Mouse (Mus musculus) skeletal muscle tissue, adult 2 months (tissue): ENCODE measurements around the gene Msl1.
A peak's percentile ranks its signal among the peaks of the same experiment; 100 is the strongest.

Source experiments
- DNase-seq: peaks from one replicate; pipeline ENCODE4 v3.0.0-alpha.2; 2012; ENCODE audit warnings: low read depth, low spot score

Gene Msl1

DNA sequence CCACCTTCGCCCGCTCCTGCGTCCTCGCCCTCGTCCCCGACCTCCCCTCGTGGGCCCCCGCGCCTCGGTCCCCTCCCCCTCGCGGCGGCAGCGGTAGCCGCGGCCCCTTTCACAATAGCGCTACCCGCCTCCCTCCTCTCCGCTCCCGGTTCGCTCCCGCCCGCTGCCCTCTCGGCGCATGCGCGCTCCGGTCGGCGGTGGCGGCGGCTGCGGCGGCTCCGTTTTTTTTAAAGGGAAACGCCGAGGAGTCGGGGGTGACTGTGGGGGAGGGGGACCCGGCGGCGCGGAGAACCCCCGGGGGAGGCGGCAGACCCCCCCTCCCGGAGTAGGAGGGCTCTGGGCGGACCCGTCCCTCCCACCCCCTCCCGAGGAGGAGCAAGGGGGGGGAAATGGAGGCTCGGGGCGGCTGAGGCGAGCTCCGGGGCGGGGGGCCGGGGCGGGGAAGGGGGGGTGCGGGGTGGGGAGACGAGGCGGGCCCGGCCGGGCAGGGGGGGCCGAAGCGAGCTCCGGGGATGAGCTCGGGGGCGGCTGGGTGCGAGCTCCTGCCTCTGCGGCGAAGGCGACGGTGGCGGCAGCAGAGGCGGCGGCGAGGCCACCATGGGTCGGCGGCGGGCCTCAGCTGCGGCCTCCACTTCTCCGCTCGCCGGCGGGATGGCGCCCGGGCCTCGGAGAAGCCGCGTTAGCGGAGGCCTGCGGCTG lies at the start of gene Msl1:
TSS of gene Msl1 (plus strand) at position 502 of the 699 bp plus-strand sequence.
- DNase-seq: peak; percentile 89

DNA sequence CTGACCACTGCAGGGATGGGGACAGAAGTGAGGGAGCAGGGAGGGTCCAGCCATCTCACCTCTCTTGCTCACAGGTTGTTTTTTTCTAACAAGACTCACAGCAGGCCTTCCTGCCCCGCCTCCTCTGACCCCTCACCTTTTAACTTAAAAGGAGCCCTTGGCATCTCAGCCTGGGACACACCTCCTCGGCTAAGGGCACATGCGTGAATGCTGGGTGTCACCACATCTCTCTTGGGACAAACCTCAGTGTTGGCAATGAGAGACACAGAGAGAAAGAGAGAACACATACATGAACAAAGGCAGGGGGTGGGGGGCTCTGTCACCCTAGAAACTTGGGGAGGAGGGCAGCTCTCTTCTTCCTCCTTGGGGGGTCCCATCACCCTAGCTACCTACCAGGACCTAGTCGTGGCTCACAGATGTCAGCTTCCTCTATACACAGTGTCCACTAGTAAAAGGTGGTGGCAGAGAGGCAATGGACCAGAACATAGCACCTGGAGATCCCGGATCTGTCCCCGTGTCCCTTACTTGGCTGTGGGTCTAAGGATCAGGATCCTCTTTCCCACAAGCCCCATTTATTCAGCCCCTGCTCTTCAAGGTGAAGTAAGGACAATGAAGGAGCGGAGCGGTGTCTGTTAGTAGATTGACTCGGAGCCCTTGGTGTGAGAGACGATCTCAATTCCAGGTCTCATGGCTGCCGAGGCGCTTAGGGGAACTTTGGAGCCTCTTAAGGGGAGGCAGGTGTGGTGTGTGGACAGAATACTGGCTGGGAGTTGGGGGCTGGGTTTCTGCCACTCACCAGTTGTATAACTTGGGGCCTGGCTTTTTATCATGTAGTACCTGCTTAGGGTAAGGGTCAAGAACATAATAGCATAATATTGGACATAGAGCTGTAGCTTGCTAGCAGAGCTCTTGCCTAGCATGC lies 49.1 kb upstream of the Msl1 start:
- peak; percentile 42 for DNase-seq

- DNase-seq: peak; percentile 96
These were observed 48.2 kb upstream of the Msl1 start for GRCm38 (mm10) chr11:98746855-98747693.

DNA sequence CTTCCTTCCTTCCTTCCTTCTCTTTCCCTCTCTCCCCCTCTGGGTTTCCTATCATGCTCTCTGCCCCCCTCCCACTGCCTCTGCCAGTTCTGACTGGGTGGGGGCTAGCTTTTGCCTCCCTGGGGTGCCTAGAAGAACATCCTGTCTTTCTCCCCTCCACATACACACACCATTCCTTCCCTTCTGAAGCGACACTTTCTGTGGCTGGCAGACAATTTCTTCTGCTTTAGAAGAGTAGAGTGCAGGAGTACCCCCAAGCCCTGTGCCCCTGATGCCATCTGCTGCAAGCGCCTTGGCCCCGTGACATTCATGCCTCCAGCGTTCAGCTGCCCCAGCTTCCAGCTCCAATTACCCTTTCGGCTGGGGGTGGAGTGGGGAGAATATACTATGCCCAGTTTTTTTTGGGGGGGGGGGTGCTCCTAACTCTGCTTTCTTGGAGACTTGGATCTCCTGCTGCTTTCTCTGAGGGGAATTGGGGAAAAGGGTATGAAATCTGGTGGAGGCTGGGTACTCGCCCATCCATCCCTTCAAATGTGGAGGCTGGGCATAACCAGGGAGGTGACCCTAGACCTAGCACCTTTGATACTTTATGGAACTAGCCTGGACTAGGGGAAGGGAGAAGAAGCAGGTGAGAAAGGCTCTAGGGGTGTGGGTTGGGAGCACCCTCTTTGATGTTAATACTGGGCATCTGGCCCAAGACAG lies 47.4 kb upstream of the Msl1 start:
- DNase-seq: peak; percentile 71

DNA sequence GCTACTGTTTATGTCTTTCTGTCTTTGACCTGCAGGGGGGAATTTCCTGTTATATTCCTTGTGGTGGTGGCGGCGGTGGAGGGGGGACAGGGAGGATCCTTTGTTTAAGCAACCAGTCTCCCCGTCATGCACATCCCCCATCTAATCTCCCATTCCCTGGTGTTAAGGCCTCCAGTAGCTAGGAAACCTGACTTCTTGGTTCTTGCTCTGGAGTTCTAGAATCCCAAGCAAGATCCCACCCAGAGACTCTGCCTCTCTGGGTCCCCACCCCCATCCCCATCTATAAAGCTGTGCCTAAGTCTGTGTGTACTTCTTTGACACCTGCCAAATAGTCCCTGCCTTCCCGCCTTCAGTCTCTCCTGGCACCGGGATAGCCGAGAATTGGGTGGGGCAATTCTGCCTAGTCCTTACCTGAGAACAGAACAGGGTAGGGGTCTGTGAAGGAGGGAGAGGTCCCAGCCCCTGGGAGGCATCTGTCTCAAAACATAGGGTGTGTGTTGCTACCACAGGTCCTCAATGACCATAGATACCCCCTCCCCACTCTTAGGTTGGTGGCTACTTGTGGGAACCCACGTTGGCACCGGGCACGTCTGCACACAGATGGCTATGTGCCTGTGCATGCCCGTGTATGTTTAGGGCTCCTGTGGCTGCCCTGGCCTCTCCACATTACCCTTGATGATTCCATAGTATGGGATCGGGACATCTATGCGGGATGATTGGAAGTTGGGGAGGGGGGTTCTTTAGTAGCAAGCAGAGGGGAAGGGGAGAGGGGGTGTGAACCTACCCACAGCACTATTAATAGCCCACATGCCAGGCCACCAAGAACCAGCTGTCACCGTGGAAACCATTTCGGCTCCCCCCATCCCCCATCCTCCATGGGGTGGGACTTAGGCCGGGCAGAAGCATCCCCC lies 46.6 kb upstream of the Msl1 start:
- no peak for DNase-seq

DNA sequence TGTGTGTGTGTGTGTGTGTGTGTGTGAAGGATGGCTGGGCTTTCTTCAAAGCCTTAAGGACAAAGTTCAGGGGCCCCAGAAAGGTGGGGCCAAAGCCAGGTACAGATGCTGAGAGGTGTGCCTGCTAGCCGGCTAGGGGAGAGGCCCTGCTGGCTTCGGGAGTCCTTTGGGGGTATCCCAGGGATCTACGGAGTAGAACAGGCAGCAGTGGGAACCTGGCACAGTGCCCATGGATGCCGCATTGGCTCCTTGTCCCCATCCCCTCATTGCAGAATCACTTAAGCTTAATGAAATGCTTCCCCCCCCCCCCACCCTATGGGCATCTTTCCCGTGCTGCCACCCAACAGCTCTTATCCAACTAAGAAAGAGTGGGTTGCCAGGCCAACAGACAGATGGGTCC lies 45.6 kb upstream of the Msl1 start:
- DNase-seq: no peak

- DNase-seq: peak; percentile 56
These were observed 44.7 kb upstream of the Msl1 start for GRCm38 (mm10) chr11:98750351-98751201.

DNA sequence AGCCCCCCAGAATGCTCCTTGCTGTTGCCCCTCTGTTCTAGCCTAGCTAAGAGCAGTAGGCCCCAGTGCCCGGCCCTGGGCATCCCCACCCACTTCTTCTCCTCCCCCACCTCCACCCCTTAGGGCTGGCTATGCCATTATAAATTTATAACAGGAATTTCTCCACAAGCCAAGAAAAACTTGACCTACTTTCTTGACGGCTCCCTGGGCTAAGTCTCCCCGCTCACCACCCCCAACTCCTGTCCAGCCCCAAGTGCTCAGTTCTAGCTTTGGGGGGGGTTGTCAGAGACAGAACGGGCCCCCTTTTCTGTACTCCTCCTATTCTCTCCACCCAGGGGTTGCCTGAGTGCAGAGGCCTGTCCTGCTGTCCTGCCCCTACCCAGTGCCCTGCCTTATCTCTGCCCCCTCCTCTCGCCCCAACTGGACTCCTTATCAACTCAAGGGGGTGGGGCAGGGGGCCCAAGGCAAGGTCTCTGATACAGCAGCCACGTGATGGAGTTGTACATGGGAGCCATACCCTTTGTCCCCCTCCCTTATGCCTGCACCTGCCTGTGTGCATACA lies 44.0 kb upstream of the Msl1 start:
- no peak for DNase-seq

DNA sequence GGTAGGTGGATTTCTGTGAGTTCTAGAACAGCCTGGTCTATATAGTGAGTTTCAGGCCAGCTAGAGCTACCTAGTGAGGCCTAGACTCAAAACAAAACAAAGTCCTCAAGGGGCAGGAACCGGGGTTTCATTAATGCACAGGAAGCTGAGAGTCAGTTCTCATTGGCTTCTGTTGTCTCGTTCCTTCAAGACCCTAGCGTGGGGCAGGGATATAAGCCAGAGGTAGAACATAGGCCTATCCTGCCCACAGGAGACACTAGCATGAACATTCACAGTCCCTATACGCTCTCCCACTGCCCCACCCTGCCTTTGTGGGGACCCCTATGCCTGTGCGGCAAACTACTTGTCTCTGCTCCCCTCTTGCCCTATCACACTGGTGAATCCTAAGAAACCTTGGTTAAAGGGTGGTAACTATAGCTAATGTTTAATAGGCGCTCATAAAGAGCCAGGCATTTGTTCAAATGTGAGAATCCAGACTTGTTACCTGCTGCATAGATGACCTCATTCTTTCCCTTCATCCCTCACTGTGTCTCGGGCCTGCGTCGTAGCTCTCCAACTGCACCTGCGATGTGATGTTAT lies 42.7 kb upstream of the Msl1 start:
- DNase-seq: no peak

DNA sequence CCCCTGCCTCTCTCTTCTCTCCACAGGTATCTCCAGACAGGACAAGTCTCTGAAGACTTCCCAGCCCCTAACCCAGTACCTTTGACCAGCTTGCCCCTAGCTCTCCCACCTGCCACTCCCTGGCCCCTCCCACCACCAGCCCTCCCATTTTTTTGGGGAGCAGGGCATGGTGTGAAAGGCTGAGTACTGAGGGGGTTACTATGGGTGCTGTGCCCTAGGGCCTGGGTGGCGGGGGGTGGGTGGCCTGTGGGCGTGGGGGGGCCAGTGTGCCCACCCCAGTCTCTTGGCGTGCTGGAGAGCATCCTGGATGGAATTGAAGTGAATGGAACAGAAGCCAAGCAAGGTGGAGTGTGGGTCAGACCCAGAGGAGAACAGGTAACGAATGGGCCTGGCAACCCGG lies 42.1 kb upstream of the Msl1 start:
- no peak for DNase-seq

GRCm38 (mm10) chr11:98754151-98754620 lies 41.1 kb upstream of the Msl1 start:
- DNase-seq: peak; percentile 59

DNA sequence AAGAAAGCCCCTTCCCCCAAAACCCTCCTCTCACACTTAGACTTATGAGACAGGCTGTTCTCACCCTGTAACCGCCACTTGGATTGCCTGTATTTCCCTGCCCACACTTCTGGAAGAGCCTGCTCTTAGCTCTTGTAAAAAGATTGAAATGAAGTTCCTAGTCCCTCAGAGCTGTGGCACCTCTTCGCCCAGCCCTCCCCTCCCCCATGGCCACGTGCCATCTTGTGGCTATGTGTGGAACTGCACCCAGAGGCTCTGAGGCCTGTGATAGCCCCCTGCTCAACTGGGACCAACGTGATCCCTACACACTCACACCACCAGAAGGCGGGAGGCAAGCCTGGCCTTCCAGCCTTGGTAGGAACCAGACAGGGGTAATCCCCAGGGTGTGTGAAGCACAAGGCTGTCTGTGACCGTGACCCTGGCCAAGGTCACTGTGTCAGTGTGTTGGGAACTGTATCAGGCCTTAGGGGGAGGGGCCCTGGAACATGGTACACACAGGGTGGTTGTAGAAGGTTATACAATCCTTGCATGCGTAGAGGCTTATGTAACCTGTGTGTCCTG lies 40.6 kb upstream of the Msl1 start:
- DNase-seq: peak; percentile 81

DNA sequence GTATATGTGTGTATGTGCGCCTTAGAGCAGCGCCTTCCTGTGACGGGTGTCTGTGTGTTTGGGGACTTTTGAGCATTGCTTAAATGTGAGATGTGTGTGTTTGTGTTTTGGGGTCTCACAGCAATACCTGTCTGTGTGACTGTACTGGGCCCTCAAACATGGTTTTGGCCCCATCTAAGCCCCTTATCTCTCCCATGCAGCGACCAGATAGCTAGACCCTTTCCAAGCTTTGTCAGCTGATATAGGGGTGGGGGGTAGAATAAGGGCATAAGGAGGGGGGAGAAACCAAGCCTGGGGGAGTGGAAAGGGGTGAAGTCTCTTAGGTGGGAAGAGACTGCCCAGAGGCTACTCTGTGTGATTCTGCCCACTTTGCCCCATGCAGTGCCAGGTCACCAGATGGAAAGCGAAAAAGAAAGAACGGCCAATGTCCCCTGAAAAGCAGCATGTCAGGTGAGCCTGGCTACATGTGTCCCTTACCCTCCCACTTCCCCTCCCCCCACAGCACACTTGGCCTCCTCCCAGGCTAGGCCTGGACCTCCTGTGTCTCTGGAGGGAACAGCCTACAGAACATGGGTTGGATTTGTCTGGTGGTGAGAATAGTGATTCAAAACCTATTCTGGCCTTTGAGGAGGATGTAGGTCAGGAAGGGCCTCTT lies 39.5 kb upstream of the Msl1 start:
- no peak for DNase-seq

GRCm38 (mm10) chr11:98756711-98757110 lies 38.6 kb upstream of the Msl1 start:
- no peak for DNase-seq

GRCm38 (mm10) chr11:98761939-98762338 lies 33.4 kb upstream of the Msl1 start:
- no peak for DNase-seq

GRCm38 (mm10) chr11:98762756-98763501 lies 32.4 kb upstream of the Msl1 start:
- DNase-seq: peak; percentile 36

GRCm38 (mm10) chr11:98763502-98763861 lies 31.8 kb upstream of the Msl1 start:
- DNase-seq: no peak
